Mouse (Mus musculus) testis, adult 2 months (tissue): Measurements from ENCODE around the gene Cdc37. TPM values are rescaled to one million over a fixed set of nuclear protein-coding genes. Genes with fewer than 3 reads are reported as not detected.
A peak's percentile ranks its signal among the peaks of the same experiment; 100 is the strongest.

ENCODE experiments used
- H3K27ac ChIP-seq: fragments of 200-500 bp; 2 replicates; pipeline ENCODE4 v1.5.1; 2012; ENCODE audit warnings: low read depth, low read length; ENCODE audit not compliant: control insufficient read depth, insufficient read depth
- H3K27me3 ChIP-seq: fragments of 200-500 bp; 2 replicates; pipeline ENCODE4 v1.6.1; 2012; ENCODE audit warnings: mild to moderate bottlenecking, low read length, moderate library complexity; ENCODE audit not compliant: control insufficient read depth, insufficient read depth
- H3K36me3 ChIP-seq: fragments of 200-500 bp; 2 replicates; pipeline ENCODE4 v1.6.1; 2012; ENCODE audit warnings: mild to moderate bottlenecking, low read length; ENCODE audit not compliant: control insufficient read depth, insufficient read depth
- H3K4me1 ChIP-seq: fragments of 200-500 bp; 2 replicates; pipeline ENCODE4 v1.6.1; 2012; ENCODE audit warnings: low read length; ENCODE audit not compliant: control insufficient read depth, insufficient read depth
- H3K4me3 ChIP-seq: fragments of 200-500 bp; 2 replicates; pipeline ENCODE4 v1.5.1; 2012; ENCODE audit warnings: low read depth, mild to moderate bottlenecking, low read length, moderate library complexity, mixed read lengths; ENCODE audit not compliant: control insufficient read depth
- CTCF ChIP-seq: fragments of 200-500 bp; IDR thresholded peaks from 2 replicates; pipeline ENCODE4 v1.5.1; 2012; ENCODE audit warnings: low read depth, mild to moderate bottlenecking, inconsistent platforms, low read length, moderate library complexity; ENCODE audit not compliant: control insufficient read depth, insufficient read depth, insufficient replicate concordance
- POLR2A ChIP-seq: fragments of 200-500 bp; IDR thresholded peaks from 2 replicates; pipeline ENCODE4 v1.6.1; 2012; ENCODE audit warnings: low read depth, mild to moderate bottlenecking, inconsistent platforms, low read length, moderate library complexity; ENCODE audit not compliant: control insufficient read depth
- polyA plus RNA-seq: library from polyadenylated mRNA; depleted of rRNA; stranded (reverse); fragments of >200 nt; gene quantifications from 2 replicates; pipeline ENCODE4 v1.2.3, GENCODE M21; 2012

Cdc37 gene
- polyA plus RNA-seq, 1 experiment: 38.1 TPM

GRCm38 (mm10) chr9:21180402-21180801 is 30.6 kb upstream of the Cdc37 start:
- Histone ChIP-seq H3K4me3 (no peak overlapping the region), H3K36me3 (no peaks in the 10 kb centered on the region), H3K4me1 (no peaks in the 10 kb centered on the region; the same call in 1 of the 2 replicates), H3K27ac (no peak overlapping the region), H3K27me3 (no peaks in the 10 kb centered on the region)
- no peak for TF ChIP-seq CTCF
- TF ChIP-seq POLR2A: no peak

- Histone ChIP-seq H3K36me3 (no peaks in the 10 kb centered on the region), H3K4me1 (peaks cover 6% of the 10 kb centered on the region; the same call in 1 of the 2 replicates), H3K27me3 (no peaks in the 10 kb centered on the region), H3K27ac (no peak overlapping the region), H3K4me3 (no peak overlapping the region)
- no peak for TF ChIP-seq POLR2A
- TF ChIP-seq CTCF: no peak
Observed at GRCm38 (mm10) chr9:21172364-21172763, 22.6 kb upstream of the Cdc37 start.

GRCm38 (mm10) chr9:21169157-21169556 is 19.4 kb upstream of the Cdc37 start:
- H3K4me1 ChIP-seq: peaks cover 23% of the 10 kb centered on the region
- no peaks in the 10 kb centered on the region for H3K36me3 ChIP-seq
- no peak overlapping the region for H3K4me3 ChIP-seq
- H3K27ac ChIP-seq: no peak overlapping the region
- no peaks in the 10 kb centered on the region for H3K27me3 ChIP-seq
- TF ChIP-seq CTCF (no peak), POLR2A (no peak)

GRCm38 (mm10) chr9:21168161-21169123 is 18.7 kb upstream of the Cdc37 start:
- Histone ChIP-seq H3K36me3 (no peaks in the 10 kb centered on the region), H3K4me1 (peaks cover 26% of the 10 kb centered on the region), H3K27me3 (no peaks in the 10 kb centered on the region), H3K4me3 (peak overlapping the region; percentile 57), H3K27ac (peak overlapping the region; percentile 79)
- TF ChIP-seq CTCF (peak; percentile 82), POLR2A (no peak)

GRCm38 (mm10) chr9:21167140-21168097 is 17.6 kb upstream of the Cdc37 start:
- Histone ChIP-seq H3K27me3 (no peaks in the 10 kb centered on the region), H3K36me3 (no peaks in the 10 kb centered on the region), H3K4me3 (peak overlapping the region; percentile 81), H3K27ac (peak overlapping the region; percentile 79), H3K4me1 (peaks cover 26% of the 10 kb centered on the region)
- TF ChIP-seq POLR2A (no peak), CTCF (no peak)

DNA sequence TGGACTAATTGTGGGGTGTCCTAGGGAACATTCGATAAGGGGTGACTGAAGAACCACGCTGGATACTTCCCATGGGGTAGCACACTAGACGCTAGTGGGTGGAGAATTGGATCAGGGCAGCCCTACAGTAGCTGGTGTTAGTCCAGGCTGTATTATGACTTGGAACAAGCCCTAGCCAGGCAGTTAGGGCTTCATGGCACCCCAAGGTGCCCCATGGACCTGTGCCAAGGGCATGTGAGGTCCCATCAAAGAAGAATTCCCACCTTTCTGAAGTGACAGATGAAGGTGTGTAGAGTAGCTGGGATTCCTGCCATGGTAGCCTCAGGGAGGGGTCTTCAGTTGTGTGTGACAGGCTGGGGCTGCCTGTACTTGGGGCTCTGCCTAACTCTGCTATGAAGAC is 16.7 kb upstream of the Cdc37 start:
- peaks cover 29% of the 10 kb centered on the region for H3K4me1 ChIP-seq
- H3K4me3 ChIP-seq: peak overlapping the region; percentile 81
- no peaks in the 10 kb centered on the region for H3K36me3 ChIP-seq
- TF ChIP-seq POLR2A (0 out of 2 replicates have a peak, but pooled peaks have one; percentile 22), CTCF (no peak)
- no peak overlapping the region for H3K27ac ChIP-seq
- H3K27me3 ChIP-seq: no peaks in the 10 kb centered on the region

GRCm38 (mm10) chr9:21165952-21166451 is 16.2 kb upstream of the Cdc37 start:
- Histone ChIP-seq H3K4me3 (peak overlapping the region; percentile 81), H3K36me3 (no peaks in the 10 kb centered on the region), H3K4me1 (peaks cover 32% of the 10 kb centered on the region), H3K27me3 (no peaks in the 10 kb centered on the region), H3K27ac (no peak overlapping the region)
- TF ChIP-seq POLR2A (no peak), CTCF (peak; percentile 18; the same call in 1 of the 2 replicates)
